Mouse (Mus musculus): ENCODE results near the gene C77080. TPM values are rescaled to one million over a fixed set of nuclear protein-coding genes. Genes with fewer than 3 reads are reported as not detected.
A peak's percentile ranks its signal among the peaks of the same experiment; 100 is the strongest.

C77080 gene
- polyA plus RNA-seq, 1 experiment from 2014 or later, result 3.6 TPM

DNA sequence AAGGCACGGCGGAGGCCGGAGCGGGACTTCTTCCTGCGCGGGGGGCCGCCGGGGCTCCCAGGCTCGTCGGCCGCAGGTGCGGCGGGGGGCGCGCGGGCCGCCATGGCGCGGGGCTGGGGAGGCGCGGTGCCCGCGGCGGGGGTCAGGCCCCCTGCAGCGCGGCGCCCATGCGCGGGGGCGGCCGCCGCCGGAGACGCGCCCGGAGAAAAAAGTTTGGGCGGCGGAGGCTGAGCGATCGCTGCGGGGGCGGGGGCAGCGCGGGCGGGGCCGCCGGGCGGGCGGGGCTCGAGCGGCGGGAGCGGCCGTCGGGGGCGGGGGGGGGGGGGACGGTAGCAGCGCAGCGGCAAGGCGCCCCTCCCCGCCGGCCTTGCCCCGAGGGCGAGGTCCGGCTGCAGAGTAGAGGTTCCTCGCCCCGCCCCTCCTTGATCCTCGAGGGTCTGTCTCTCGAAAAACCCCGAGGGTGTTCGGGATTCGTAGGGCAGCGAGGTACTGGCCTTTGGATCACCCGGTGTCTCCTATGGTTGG lies 12.9 kb downstream of the C77080 start:
- DNase-seq (ENCODE audit: low spot score) (no peak), ATAC-seq (no peak)
- no peaks in the 10 kb centered on the region for H3K36me3 ChIP-seq (ENCODE audit: control insufficient read depth, insufficient read depth, low read length)
- H3K4me1 ChIP-seq (ENCODE audit: control insufficient read depth, insufficient read depth, low read length), result peaks cover 6% of the 10 kb centered on the region; the same call in 1 of the 2 replicates
- no peak overlapping the region for H3K27ac ChIP-seq (ENCODE audit: low read depth, low read length)
- peak overlapping the region; percentile 58 for H3K9ac ChIP-seq (ENCODE audit: low read length)
- H3K4me2 ChIP-seq (ENCODE audit: low read length), result peak overlapping the region; percentile 86
- peaks cover 40% of the 10 kb centered on the region for H3K27me3 ChIP-seq (replicated peaks; ENCODE audit: control insufficient read depth, insufficient read depth, low read length)
- H3K9me3 ChIP-seq (replicated peaks; ENCODE audit: control insufficient read depth, low read length), result no peaks in the 10 kb centered on the region
- WGBS, result under 1% methylated on average over 34 of the region's 74 CpGs
- peak overlapping the region; percentile 40 for H3K4me3 ChIP-seq (ENCODE audit: low read depth, low read length)

DNA sequence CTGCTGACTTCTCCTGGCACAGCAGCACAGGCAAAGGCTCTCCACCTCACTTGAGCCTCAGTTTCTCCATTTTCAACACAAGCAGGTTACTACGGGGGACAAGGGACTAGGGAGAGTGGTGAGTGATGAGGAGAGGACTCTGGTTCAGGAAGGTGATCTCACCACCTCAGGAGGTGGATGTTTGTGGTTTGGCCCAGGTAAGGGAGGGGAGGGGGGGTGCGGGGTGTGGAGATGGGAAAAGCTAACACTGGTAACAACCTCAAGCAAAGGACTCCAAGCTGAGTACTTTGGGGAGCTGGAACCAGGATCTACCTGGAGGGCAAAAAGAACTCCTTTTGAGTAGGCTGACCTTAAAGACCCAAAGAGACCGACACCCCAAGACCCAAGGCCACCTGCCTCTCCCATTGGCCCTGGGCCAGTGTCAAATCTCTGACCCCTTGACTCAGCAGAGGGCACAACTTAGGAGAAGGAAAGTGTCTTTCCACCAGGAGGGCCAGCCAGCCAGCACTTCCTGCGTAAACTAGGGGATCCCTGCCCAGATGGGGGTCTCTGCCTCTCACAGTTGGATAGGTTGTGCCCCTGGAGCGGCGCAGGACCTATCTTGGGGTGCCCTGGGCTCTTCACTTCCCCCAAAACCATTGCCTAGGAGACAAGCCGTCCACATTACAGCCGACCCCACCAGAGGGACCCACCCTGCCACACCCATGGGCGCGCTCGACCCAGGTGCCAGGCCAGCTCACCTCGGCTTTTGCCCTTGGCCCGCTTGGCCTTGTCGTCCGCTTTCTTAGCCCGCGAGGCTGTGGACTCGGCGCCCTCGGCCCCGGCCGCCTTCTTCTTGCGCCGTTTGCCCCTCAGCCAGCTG lies 13.6 kb downstream of the C77080 start:
- Histone ChIP-seq H3K9ac (ENCODE audit: low read length) (peak overlapping the region; percentile 58), H3K4me1 (ENCODE audit: control insufficient read depth, insufficient read depth, low read length) (peaks cover 6% of the 10 kb centered on the region; the same call in 1 of the 2 replicates), H3K27me3 (replicated peaks; ENCODE audit: control insufficient read depth, insufficient read depth, low read length) (peaks cover 40% of the 10 kb centered on the region), H3K36me3 (ENCODE audit: control insufficient read depth, insufficient read depth, low read length) (no peaks in the 10 kb centered on the region), H3K27ac (ENCODE audit: low read depth, low read length) (no peak overlapping the region), H3K4me2 (ENCODE audit: low read length) (peak overlapping the region; percentile 86), H3K9me3 (replicated peaks; ENCODE audit: control insufficient read depth, low read length) (no peaks in the 10 kb centered on the region), H3K4me3 (ENCODE audit: low read depth, low read length) (peak overlapping the region; percentile 40)
- WGBS, result 14% methylated on average over 23 of the region's 24 CpGs
- no peak for DNase-seq (ENCODE audit: low spot score)
- ATAC-seq, result no peak

DNA sequence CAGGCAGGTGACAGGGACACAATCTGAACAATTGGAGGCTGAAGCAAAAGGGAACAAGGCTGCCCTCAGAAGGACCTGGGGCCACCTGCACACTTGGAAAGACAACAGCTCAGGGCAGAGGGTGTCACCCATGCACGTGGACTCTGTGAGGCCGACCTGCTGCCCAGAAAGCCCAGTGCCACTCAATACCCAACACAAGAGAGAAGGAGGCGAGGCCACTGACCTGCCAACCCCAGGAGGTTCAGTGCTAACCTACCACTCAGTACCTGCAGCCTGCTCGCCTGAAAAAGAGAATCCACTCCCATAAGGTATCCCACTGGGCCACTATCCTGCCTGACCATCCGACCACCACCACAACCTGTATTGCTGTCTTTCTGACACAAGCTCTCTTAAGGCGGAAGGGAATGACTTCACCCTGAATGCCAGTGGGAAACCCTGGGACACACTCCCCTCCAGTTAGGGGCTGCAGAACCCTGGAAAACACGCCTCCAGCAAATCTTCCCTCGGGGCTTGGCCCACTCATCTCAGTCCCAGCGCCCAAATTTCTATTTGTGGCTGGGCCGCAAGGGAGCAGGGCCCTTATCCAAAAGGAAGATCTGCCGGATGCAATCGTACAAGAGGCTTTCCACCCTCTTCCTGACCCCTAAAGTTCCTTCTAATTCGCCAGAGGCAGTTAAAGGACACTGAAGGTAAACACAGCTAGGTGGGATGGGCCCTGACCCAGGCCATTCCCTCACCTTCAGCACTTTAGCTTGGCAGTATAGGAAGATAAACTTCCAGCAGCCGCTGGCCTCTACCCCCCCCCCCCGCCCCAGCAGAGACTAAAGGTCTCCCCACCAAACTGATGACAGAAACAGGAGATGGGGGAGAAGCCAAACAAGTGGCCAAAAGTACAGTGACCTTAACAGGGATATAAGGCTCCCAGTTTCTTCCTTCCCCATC lies 14.6 kb downstream of the C77080 start:
- Histone ChIP-seq H3K36me3 (ENCODE audit: control insufficient read depth, insufficient read depth, low read length) (no peaks in the 10 kb centered on the region), H3K27me3 (replicated peaks; ENCODE audit: control insufficient read depth, insufficient read depth, low read length) (peaks cover 40% of the 10 kb centered on the region), H3K4me1 (ENCODE audit: control insufficient read depth, insufficient read depth, low read length) (peaks cover 6% of the 10 kb centered on the region; the same call in 1 of the 2 replicates), H3K9ac (ENCODE audit: low read length) (no peak overlapping the region), H3K4me2 (ENCODE audit: low read length) (no peak overlapping the region), H3K9me3 (replicated peaks; ENCODE audit: control insufficient read depth, low read length) (no peaks in the 10 kb centered on the region), H3K4me3 (ENCODE audit: low read depth, low read length) (no peak overlapping the region), H3K27ac (ENCODE audit: low read depth, low read length) (no peak overlapping the region)
- WGBS, result 35% methylated on average over 15 of the region's 15 CpGs
- ATAC-seq (no peak), DNase-seq (ENCODE audit: low spot score) (no peak)

DNA sequence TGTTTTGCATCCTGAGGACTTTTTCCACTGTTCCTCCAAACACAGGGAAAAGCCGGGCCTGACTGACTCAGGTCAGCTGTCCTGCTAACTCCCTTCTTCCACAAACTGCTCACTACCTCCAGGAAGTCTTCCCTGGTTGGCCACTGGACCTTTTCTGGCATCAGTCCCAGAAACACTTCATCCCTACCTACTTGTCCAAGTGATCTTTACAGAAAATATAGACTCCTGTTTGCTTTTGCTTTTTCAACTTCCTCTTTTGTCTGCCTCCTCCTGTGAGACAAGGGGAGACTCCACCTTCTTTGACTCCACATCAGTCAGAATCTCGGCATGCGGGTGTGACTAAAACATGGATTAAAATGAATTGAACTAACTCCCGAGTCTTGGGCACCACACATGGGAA lies 16.4 kb downstream of the C77080 start:
- Histone ChIP-seq H3K9me3 (replicated peaks; ENCODE audit: control insufficient read depth, low read length) (no peaks in the 10 kb centered on the region), H3K4me1 (ENCODE audit: control insufficient read depth, insufficient read depth, low read length) (peaks cover 3% of the 10 kb centered on the region; the same call in 1 of the 2 replicates), H3K4me3 (ENCODE audit: low read depth, low read length) (no peak overlapping the region), H3K27me3 (replicated peaks; ENCODE audit: control insufficient read depth, insufficient read depth, low read length) (peaks cover 28% of the 10 kb centered on the region), H3K36me3 (ENCODE audit: control insufficient read depth, insufficient read depth, low read length) (no peaks in the 10 kb centered on the region), H3K9ac (ENCODE audit: low read length) (no peak overlapping the region), H3K4me2 (ENCODE audit: low read length) (no peak overlapping the region), H3K27ac (ENCODE audit: low read depth, low read length) (no peak overlapping the region)
- WGBS, result 51% methylated on average over 4 of the region's 4 CpGs
- ATAC-seq, result no peak
- DNase-seq (ENCODE audit: low spot score), result no peak

DNA sequence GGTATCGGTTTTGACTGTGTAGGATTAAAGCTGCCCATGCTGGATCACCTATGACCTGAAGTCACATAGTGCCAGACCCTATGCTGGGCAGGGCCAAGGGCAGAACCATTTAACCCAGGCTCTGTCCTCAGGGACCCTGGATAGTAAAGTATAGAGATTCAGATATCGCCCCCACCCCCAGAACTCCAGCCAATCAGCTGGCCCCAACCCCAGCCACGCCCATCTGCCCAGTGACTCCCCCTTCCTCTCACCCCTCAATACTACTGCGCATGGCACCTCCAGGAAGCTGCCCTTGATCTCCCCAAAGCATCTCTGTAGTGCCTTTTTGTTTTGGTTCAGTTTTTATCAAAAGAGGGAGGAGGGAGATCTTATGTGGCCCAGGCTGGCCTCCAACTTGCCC lies 18.4 kb downstream of the C77080 start:
- no peaks in the 10 kb centered on the region for H3K36me3 ChIP-seq (ENCODE audit: control insufficient read depth, insufficient read depth, low read length)
- no peak overlapping the region for H3K9ac ChIP-seq (ENCODE audit: low read length)
- no peak overlapping the region for H3K4me3 ChIP-seq (ENCODE audit: low read depth, low read length)
- DNase-seq (ENCODE audit: low spot score) (no peak), ATAC-seq (no peak)
- peaks cover 15% of the 10 kb centered on the region for H3K27me3 ChIP-seq (replicated peaks; ENCODE audit: control insufficient read depth, insufficient read depth, low read length)
- no peak overlapping the region for H3K4me2 ChIP-seq (ENCODE audit: low read length)
- no peak overlapping the region for H3K27ac ChIP-seq (ENCODE audit: low read depth, low read length)
- no peaks in the 10 kb centered on the region for H3K9me3 ChIP-seq (replicated peaks; ENCODE audit: control insufficient read depth, low read length)
- H3K4me1 ChIP-seq (ENCODE audit: control insufficient read depth, insufficient read depth, low read length), result peaks cover 12% of the 10 kb centered on the region
- 22% methylated on average over 4 of the region's 4 CpGs for WGBS

DNA sequence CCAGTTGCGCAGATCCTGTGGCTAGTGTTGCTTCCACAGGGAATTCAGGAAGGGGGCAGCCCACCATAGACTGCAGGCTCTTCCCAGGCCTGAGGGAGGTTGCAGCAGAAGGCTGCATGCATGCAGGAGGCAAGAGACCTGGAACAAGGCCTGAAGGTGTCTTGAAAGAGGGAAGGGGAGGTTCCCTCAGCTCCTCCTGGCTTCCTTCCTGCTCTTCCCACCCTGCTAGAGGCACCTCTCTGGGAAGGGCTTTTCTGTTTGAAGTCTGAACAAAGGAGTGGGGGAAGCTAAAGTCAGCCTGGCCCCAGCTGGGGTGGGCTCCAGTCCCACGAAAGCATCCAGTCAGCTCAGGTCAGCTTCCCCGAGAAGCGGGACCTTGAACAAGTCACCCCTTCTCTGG lies 18.9 kb downstream of the C77080 start:
- Histone ChIP-seq H3K27ac (ENCODE audit: low read depth, low read length) (0 out of 2 replicates have a peak overlapping the region, but pooled peaks have one; percentile 21), H3K4me2 (ENCODE audit: low read length) (no peak overlapping the region), H3K9ac (ENCODE audit: low read length) (no peak overlapping the region), H3K36me3 (ENCODE audit: control insufficient read depth, insufficient read depth, low read length) (no peaks in the 10 kb centered on the region), H3K27me3 (replicated peaks; ENCODE audit: control insufficient read depth, insufficient read depth, low read length) (peaks cover 11% of the 10 kb centered on the region), H3K9me3 (replicated peaks; ENCODE audit: control insufficient read depth, low read length) (no peaks in the 10 kb centered on the region), H3K4me3 (ENCODE audit: low read depth, low read length) (no peak overlapping the region), H3K4me1 (ENCODE audit: control insufficient read depth, insufficient read depth, low read length) (peaks cover 12% of the 10 kb centered on the region)
- WGBS, result 35% methylated on average over 4 of the region's 4 CpGs
- ATAC-seq, result no peak
- DNase-seq (ENCODE audit: low spot score), result no peak

DNA sequence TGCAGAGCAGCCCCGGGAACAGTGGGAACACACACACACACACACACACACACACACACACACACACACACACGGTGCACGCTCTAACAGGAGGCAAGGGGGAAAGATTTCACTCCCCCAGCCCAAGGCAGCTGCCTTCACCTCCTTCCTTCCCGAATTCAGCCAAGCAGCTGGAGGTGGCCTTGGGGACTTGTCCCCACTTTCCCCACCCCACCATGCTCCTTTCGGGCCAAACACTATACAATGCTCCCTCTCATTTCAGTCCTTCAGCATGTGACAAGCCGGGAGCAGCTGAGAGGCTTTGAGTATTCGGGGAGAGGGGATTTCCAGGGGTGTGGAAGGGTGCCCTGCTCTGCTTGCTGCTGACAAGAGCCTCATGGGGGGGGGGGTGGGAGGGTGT lies 19.3 kb downstream of the C77080 start:
- no peaks in the 10 kb centered on the region for H3K36me3 ChIP-seq (ENCODE audit: control insufficient read depth, insufficient read depth, low read length)
- DNase-seq (ENCODE audit: low spot score) (no peak), ATAC-seq (no peak)
- H3K4me3 ChIP-seq (ENCODE audit: low read depth, low read length), result no peak overlapping the region
- 0 out of 2 replicates have a peak overlapping the region, but pooled peaks have one; percentile 21 for H3K27ac ChIP-seq (ENCODE audit: low read depth, low read length)
- H3K27me3 ChIP-seq (replicated peaks; ENCODE audit: control insufficient read depth, insufficient read depth, low read length), result peaks cover 7% of the 10 kb centered on the region; the same call in 1 of the 2 replicates
- H3K9ac ChIP-seq (ENCODE audit: low read length), result peak overlapping the region; percentile 8; the same call in 1 of the 2 replicates
- H3K9me3 ChIP-seq (replicated peaks; ENCODE audit: control insufficient read depth, low read length), result no peaks in the 10 kb centered on the region
- peaks cover 12% of the 10 kb centered on the region for H3K4me1 ChIP-seq (ENCODE audit: control insufficient read depth, insufficient read depth, low read length)
- 17% methylated on average over 6 of the region's 7 CpGs for WGBS
- H3K4me2 ChIP-seq (ENCODE audit: low read length), result no peak overlapping the region

DNA sequence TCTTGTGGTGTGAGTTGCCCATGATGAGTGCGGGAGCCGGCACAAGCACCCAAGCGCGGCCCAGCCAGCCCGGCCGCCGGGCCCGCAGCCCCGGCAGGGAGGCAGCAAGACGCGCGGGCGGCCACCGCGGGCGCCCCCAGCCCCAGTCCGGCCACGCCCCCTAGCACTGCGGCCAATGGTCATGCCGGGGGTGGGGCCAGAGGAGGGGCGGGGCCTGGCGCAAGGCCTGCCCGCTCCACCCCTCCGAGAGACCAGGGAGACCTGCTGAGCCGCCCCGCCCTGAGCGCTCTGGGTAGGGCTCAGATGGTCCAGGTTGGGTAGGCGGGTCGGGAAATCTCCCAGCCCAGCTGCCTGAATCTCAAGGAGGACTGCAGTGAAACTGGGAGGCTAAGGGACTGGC lies 22.1 kb downstream of the C77080 start:
- peak overlapping the region; percentile 91 for H3K4me2 ChIP-seq (ENCODE audit: low read length)
- H3K4me3 ChIP-seq (ENCODE audit: low read depth, low read length), result peak overlapping the region; percentile 69
- H3K27ac ChIP-seq (ENCODE audit: low read depth, low read length), result no peak overlapping the region
- H3K4me1 ChIP-seq (ENCODE audit: control insufficient read depth, insufficient read depth, low read length), result peaks cover 12% of the 10 kb centered on the region
- peak overlapping the region; percentile 70 for H3K9ac ChIP-seq (ENCODE audit: low read length)
- ATAC-seq, result peak; percentile 86
- no peaks in the 10 kb centered on the region for H3K9me3 ChIP-seq (replicated peaks; ENCODE audit: control insufficient read depth, low read length)
- 0% methylated on average over 21 of the region's 29 CpGs for WGBS
- peak; percentile 83 for DNase-seq (ENCODE audit: low spot score)
- no peaks in the 10 kb centered on the region for H3K36me3 ChIP-seq (ENCODE audit: control insufficient read depth, insufficient read depth, low read length)
- no peaks in the 10 kb centered on the region for H3K27me3 ChIP-seq (replicated peaks; ENCODE audit: control insufficient read depth, insufficient read depth, low read length)

Measured in forebrain, embryonic 14.5 days (tissue).